Mouse (Mus musculus) kidney, adult 9 months (tissue): ENCODE results near the gene Ttll1.

Source experiments
- DNase-seq: peaks from one replicate; pipeline ENCODE4 v3.0.0; 2022

Ttll1 gene

GRCm38 (mm10) chr15:83510805-83511405 lies at the start of gene Ttll1:
Gene Ttll1, minus strand, starts transcription at chr15:83510893.
- peak; percentile 98 for DNase-seq

- peak; percentile 87 for DNase-seq
Measured at GRCm38 (mm10) chr15:83555161-83555974, 44.7 kb upstream of the Ttll1 start.

DNA sequence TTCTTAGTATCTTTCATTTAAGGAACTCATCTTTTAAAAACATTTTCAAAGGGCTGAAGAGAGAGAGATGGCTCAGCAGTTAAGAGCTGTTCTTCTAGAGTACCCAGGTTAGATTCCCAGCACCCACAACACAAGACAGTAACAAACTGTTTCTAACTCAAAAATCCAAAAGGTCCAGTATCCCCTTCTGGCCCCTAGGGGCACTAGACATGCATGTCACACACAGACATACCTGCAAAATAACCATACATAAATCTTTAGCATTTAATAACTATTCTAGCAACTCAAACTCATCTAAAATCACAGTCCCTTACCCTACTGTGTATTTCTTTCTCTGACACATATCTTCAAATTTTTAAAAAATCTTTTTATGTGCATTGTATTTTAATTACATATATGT lies 43.1 kb upstream of the Ttll1 start:
- DNase-seq: no peak

- DNase-seq: no peak
Measured at GRCm38 (mm10) chr15:83550137-83550536, 39.4 kb upstream of the Ttll1 start.

DNA sequence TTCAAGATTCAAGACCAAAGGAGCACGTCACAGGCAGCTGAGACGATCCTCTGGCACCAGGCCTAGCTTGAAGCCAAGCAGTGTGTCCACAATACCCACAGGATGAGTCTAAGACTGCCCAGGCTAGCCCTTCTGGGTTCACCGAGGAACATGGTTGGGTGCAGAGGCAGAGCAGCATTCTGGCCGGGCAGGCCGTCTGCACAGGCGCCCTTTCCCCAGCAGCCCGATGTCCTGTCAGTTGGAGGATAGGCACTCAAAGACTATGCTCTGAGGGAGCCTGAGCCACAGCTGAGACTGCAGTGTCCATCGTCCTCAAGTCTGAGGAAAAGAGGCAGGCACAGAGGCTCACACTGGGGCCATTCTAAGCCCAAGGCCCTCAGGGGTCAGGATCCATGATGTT lies 36.5 kb upstream of the Ttll1 start:
- DNase-seq: no peak

DNA sequence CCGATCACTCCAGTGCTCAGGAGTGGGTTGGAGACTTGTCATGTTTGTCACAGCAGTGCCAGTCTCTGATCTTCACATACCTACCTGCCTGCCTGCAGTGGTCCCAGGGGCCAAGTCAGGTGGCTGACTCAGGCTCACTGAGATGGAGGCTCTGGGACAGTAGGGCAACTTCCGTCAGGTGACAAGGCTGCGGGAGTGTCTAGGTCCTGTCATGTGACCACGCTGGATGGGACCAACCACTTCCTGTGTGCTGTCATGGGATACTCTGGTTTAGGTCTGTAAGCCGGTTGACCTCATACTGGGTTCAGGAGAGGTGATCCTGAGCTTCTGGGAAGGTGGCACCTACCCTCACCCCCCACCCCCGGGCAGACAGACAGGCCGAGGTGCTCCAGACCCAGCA lies 35.3 kb upstream of the Ttll1 start:
- DNase-seq: no peak

DNA sequence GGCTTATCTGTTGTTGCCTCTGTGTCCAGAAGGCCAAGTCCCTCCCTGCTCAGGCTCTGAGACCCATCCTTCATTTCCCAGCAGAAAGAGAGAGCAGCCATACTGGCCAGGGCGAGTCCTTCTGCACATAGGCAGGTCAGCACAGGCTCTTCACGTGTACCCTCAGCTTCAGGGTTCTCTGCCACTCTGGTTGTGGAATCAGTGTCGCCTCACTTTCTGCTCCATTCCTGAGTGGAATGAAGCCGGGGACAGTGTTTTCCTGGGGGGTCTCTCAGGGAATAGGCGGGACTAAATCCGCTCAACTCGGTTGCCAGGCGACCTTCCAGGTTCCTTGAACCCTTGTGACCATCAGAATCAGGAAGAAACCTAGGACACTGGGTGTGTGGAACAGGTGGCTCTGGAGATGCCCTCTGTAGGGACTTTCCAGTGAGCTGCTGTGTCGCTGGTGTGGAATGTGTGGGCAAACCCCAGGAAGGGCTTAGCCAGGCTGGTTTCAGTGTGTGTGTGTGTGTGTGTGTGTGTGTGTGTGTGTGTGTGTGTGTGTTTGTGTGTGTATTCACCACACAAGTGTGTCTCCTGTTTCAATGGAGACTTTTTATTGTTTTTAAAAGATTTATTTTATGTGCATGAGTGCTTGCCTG lies 31.1 kb upstream of the Ttll1 start:
- no peak for DNase-seq

- peak; percentile 72 for DNase-seq
Measured at GRCm38 (mm10) chr15:83539905-83540304, 29.2 kb upstream of the Ttll1 start.

- DNase-seq: no peak
Measured at GRCm38 (mm10) chr15:83538855-83539254, 28.2 kb upstream of the Ttll1 start.

DNA sequence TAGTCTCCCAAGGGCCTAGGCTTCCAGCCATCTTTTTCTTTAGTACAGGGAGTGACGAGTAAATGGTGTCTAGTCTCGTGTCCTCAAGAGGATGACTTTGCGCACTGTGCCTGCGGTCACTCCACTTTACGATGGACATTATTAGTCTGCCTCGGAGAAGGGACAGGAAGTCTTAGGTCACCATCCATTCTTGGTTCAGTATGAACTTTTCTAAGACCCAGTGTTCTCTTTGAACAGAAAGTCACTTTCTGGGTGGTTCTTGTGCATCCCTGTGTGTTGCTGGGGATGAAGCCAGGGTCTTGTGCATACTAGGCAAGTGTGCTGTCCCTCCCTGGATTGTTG lies 25.2 kb upstream of the Ttll1 start:
- DNase-seq: peak; percentile 54

GRCm38 (mm10) chr15:83534960-83535889 lies 24.5 kb upstream of the Ttll1 start:
- no peak for DNase-seq

DNA sequence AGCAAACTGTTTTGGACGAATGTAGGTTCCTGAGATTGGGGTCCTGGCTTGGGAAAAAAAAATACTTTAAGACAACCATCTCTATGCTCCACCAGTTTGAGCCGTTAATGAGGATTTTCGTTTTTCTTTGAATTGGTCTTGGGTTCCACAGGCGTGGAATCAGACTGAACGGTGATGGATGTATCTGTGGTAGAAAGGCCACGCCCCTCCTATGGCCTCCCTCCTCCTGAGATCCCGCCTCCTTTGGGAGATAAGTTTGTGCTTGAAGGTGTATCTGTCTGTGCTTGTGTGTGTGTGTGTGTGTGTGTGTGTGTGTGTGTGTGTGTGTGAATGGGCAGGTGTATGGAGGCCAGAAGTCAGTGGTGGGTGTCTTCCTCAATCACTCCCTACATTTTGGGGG lies 21.9 kb upstream of the Ttll1 start:
- no peak for DNase-seq

- no peak for DNase-seq
Measured at GRCm38 (mm10) chr15:83531961-83532469, 21.3 kb upstream of the Ttll1 start.

DNA sequence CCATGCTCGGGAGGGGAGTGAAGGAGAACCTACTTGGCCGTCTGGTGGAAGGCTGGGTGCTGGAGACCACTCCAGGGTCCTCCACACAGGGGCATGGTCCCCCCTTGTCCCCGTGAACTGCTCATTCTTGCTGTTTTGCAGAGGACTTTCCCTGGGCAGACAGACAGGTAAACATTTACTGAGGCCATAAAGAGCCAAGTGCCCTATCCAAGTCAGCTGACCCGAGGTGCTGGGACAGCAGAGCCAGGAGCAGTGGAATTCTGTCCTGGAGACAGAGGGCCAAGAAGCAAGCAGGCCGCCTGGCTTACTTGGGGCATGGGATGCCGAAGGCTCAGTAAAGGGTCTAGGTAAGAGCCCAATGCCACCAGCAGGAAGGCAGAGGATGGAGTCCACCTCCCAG lies 20.0 kb upstream of the Ttll1 start:
- DNase-seq: peak; percentile 86

DNA sequence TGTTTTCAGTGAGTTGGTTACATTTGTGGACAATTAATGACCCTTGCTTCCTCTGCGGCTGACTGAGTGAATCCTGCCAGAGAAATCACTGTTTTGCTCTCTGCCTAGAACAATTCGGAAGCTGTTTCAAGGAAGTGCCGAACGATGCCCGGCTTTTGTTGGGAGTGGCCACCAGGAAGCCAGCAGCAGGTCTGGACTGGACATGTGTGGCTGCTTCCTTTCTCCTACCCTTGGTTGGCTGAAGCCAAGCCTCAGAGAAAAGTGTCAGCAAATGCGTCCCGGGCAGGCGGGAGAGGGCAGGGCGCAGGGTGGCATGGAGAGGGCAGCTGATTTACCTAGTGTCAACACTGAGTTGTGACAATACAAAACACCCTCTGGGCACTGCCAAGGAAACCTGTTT lies 19.5 kb upstream of the Ttll1 start:
- peak; percentile 85 for DNase-seq

DNA sequence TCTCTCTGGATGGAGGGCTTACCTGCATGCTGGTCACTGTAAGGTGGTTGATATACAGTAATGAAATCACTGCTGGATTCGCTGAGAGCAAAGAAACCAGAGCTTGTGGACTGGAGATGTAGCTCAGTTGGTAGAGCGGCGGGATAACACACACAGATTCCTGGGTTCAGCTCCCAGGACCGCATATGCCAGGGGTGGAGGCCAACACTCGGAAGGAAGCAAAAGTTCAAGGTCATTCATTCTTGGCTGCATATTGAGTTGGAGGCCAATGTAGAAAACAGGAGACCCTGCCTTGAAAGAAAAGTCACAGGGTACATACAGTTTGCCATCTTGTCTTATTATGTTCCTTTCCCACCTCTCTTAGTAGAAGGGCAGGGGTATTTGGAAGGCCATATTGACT lies 19.1 kb upstream of the Ttll1 start:
- DNase-seq: peak; percentile 80

- peak; percentile 82 for DNase-seq
Measured at GRCm38 (mm10) chr15:83528892-83529291, 18.2 kb upstream of the Ttll1 start.

GRCm38 (mm10) chr15:83527747-83528146 lies 17.1 kb upstream of the Ttll1 start:
- no peak for DNase-seq

GRCm38 (mm10) chr15:83527092-83527437 lies 16.4 kb upstream of the Ttll1 start:
- DNase-seq: no peak

DNA sequence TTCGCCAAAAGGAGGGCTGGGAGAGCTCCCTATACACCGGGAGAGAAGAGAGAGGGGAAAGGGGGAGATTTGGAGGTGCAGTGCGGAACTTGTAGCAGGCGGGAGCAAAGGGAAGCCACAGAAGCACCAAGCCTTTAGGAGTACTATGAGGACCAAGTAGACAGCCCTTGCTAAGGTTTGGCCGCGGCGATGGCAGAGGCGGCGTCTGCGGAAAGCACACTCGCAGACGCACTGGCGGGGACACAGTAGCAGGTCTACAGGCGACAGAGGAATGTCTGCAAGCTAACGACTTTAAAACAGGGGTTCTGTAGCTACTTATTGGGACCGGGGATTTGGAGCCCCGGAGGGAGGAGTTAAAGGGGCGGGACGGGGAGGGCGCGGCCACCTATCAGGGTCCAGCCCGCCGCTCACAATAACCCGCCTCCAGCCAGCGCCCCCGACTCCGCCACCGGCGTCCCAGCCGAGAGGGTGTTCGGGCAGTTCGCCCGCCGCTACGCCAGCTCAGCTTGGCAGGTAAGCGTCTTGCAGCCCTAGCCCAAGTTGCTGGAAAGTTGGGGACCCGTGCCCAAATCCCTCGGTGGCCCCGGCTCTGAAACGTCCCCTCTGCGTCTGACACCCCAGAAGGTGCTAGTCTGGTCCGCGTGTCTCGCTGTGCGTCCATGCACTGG lies 15.9 kb upstream of the Ttll1 start, which contains the start of gene Bik:
Gene Bik, plus strand, starts transcription at position 439 of the 668 bp plus-strand sequence.
- peak; percentile 71 for DNase-seq

- no peak for DNase-seq
Measured at GRCm38 (mm10) chr15:83524333-83524729, 13.6 kb upstream of the Ttll1 start.

DNA sequence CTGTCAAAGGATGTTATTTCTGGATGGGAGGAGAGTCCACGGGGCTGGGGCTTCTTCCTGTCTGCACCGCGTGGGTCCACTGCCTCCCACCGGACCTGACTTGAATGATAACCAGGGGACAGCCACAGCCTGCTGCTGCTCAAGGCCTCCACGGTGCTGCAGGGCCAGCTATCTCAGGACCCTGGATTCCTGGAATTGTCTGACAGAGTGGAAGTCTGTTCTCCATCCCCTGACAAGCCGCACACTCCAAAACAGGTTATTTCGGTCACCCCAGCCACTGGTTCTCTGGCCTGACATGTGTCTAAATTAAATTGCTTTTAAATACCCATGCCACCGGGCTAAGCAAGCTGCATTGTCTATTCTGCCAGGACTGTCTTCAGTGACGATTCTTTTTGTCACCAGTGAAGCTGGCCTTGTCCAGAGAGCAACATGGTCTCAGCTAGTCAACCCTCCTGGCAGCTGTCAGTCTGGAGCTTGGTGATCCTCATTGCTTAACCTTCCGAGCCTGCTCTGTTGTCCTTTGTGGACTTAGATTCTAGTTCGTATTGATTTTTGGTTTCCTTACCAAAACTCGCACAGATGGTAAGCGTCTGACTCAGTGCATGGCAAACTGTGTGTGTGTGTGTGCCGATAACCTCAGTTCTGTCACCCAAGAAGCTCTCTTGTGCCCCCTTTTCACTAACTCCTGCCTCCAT lies 13.1 kb upstream of the Ttll1 start:
- no peak for DNase-seq
